Mouse (Mus musculus) midbrain, postnatal 0 days (tissue): ENCODE results near the gene Bst2. TPM values are rescaled to one million over a fixed set of nuclear protein-coding genes. Genes with fewer than 3 reads are reported as not detected.

Experiments used
- ATAC-seq: fragments of 200-750 bp; cut with Nextera tagmentation; 2 replicates; pipeline ENCODE4 v1.8.0; 2017; ENCODE audit warnings: moderate number of reproducible peaks, mild to moderate bottlenecking, moderate TSS enrichment, moderate library complexity; ENCODE audit not compliant: low FRiP score
- DNase-seq: peaks from one replicate; pipeline ENCODE4 v3.0.0-alpha.2; 2015; ENCODE audit warnings: low spot score
- H3K27ac ChIP-seq: fragments of 300-500 bp; sonication (generic); 2 replicates; pipeline ENCODE4 v1.5.1; 2014; ENCODE audit warnings: low read depth, mild to moderate bottlenecking, low read length, mixed read lengths
- H3K27me3 ChIP-seq: fragments of 300-500 bp; sonication (generic); 2 replicates; pipeline ENCODE4 v1.6.1; 2014; ENCODE audit warnings: low read length, control low read depth, mixed read lengths; ENCODE audit not compliant: insufficient read depth
- H3K36me3 ChIP-seq: fragments of 300-500 bp; sonication (generic); 2 replicates; pipeline ENCODE4 v1.6.1; 2014; ENCODE audit warnings: low read length, control low read depth, mixed read lengths; ENCODE audit not compliant: insufficient read depth
- H3K4me1 ChIP-seq: fragments of 300-500 bp; sonication (generic); 2 replicates; pipeline ENCODE4 v1.6.1; 2014; ENCODE audit warnings: mild to moderate bottlenecking, control low read depth, antibody characterized with exemption, low read length, mixed read lengths; ENCODE audit not compliant: insufficient read depth
- H3K4me2 ChIP-seq: fragments of 300-500 bp; sonication (generic); 2 replicates; pipeline ENCODE4 v1.6.1; 2014; ENCODE audit warnings: low read depth, mild to moderate bottlenecking, low read length, mixed read lengths; ENCODE audit not compliant: poor library complexity, severe bottlenecking
- H3K4me3 ChIP-seq: fragments of 300-500 bp; sonication (generic); 2 replicates; pipeline ENCODE4 v1.5.1; 2014; ENCODE audit warnings: low read depth, mild to moderate bottlenecking, low read length, moderate library complexity
- H3K9ac ChIP-seq: fragments of 300-500 bp; sonication (generic); replicated peaks from 2 replicates; pipeline ENCODE4 v1.6.1; 2014; ENCODE audit warnings: mild to moderate bottlenecking, low read length, moderate library complexity, mixed read lengths; ENCODE audit not compliant: poor library complexity, severe bottlenecking
- H3K9me3 ChIP-seq: fragments of 300-500 bp; sonication (generic); 2 replicates; pipeline ENCODE4 v1.6.1; 2016; ENCODE audit warnings: low read length, control low read depth
- CTCF ChIP-seq: IDR thresholded peaks from 2 replicates; pipeline ENCODE4 v1.5.1; 2016; ENCODE audit warnings: antibody characterized with exemption, mild to moderate bottlenecking
- WGBS: fragments of 180-500 bp; shearing (Covaris S2); extraction: QIAGEN DNeasy Blood & Tissue Kit; methylation state at CpG from one replicate; pipeline ENCODE4 v1.1.7; 2014; 5-methylcytosine and 5-hydroxymethylcytosine counted together
- polyA plus RNA-seq: library from polyadenylated mRNA; unstranded; fragments of >200 nt; fragmentation: Nextera tagmentation; extraction: Ambion mirVana; gene quantifications from 2 replicates; pipeline ENCODE4 v1.2.1, GENCODE M21; 2015
- total RNA-seq: library from RNA; depleted of rRNA; stranded (reverse); fragments of >200 nt; gene quantifications from 2 replicates; pipeline ENCODE4 v1.2.3, GENCODE M21; 2014

Gene Bst2
- total and polyA plus RNA-seq, 2 experiments from 2014 or later: 15.3 TPM

- no peak for ATAC-seq
Measured at GRCm38 (mm10) chr8:71563992-71564391, 26.7 kb upstream of the Bst2 start.

GRCm38 (mm10) chr8:71562751-71563150 is 25.5 kb upstream of the Bst2 start:
- under 1% methylated on average over 31 of the region's 33 CpGs for WGBS
- H3K36me3 ChIP-seq: no peaks in the 10 kb centered on the region
- DNase-seq (peak; percentile 33), ATAC-seq (peak; percentile 39; the same call in 1 of the 2 replicates)
- H3K4me3 ChIP-seq: peak overlapping the region; percentile 28
- peak overlapping the region; percentile 41 for H3K4me2 ChIP-seq
- H3K4me1 ChIP-seq: peaks cover 8% of the 10 kb centered on the region; the same call in 1 of the 2 replicates
- H3K9ac ChIP-seq: no peak overlapping the region; the same call in 1 of the 2 replicates
- no peak overlapping the region for H3K27ac ChIP-seq
- H3K9me3 ChIP-seq: no peaks in the 10 kb centered on the region
- TF ChIP-seq CTCF: peak; percentile 77
- H3K27me3 ChIP-seq: peaks cover 52% of the 10 kb centered on the region

More at GRCm38 (mm10) chr8:71563992-71564391, 26.7 kb upstream of the Bst2 start:
- Histone ChIP-seq H3K27me3 (peaks cover 40% of the 10 kb centered on the region), H3K9ac (no peak overlapping the region), H3K4me3 (no peak overlapping the region), H3K27ac (no peak overlapping the region), H3K36me3 (no peaks in the 10 kb centered on the region), H3K4me2 (no peak overlapping the region), H3K4me1 (peaks cover 7% of the 10 kb centered on the region; the same call in 1 of the 2 replicates), H3K9me3 (no peaks in the 10 kb centered on the region)
- peak; percentile 51 for TF ChIP-seq CTCF
- WGBS: 90% methylated on average over 4 of the region's 4 CpGs
- DNase-seq: no peak

GRCm38 (mm10) chr8:71561401-71561800 is 24.1 kb upstream of the Bst2 start:
- TF ChIP-seq CTCF: peak; percentile 91
- DNase-seq (peak; percentile 74), ATAC-seq (no peak)
- Histone ChIP-seq H3K4me2 (no peak overlapping the region), H3K9me3 (no peaks in the 10 kb centered on the region), H3K4me3 (no peak overlapping the region), H3K9ac (no peak overlapping the region), H3K27me3 (peaks cover 61% of the 10 kb centered on the region), H3K27ac (no peak overlapping the region), H3K36me3 (no peaks in the 10 kb centered on the region), H3K4me1 (peaks cover 8% of the 10 kb centered on the region; the same call in 1 of the 2 replicates)
- 4% methylated on average over 15 of the region's 15 CpGs for WGBS

GRCm38 (mm10) chr8:71560765-71561164 is 23.5 kb upstream of the Bst2 start:
- no peak for DNase-seq
- Histone ChIP-seq H3K9me3 (no peaks in the 10 kb centered on the region), H3K4me1 (peaks cover 8% of the 10 kb centered on the region; the same call in 1 of the 2 replicates), H3K4me2 (no peak overlapping the region), H3K27ac (no peak overlapping the region), H3K4me3 (no peak overlapping the region), H3K27me3 (peaks cover 67% of the 10 kb centered on the region), H3K36me3 (no peaks in the 10 kb centered on the region), H3K9ac (no peak overlapping the region)
- ATAC-seq: no peak
- TF ChIP-seq CTCF: no peak
- WGBS: 89% methylated on average over 5 of the region's 5 CpGs

GRCm38 (mm10) chr8:71560071-71560470 is 22.8 kb upstream of the Bst2 start:
- no peaks in the 10 kb centered on the region for H3K36me3 ChIP-seq
- H3K27me3 ChIP-seq: peaks cover 70% of the 10 kb centered on the region
- no peak for ATAC-seq
- no peak overlapping the region for H3K27ac ChIP-seq
- WGBS: 78% methylated on average over 3 of the region's 3 CpGs
- H3K9me3 ChIP-seq: no peaks in the 10 kb centered on the region
- DNase-seq: no peak
- H3K4me2 ChIP-seq: no peak overlapping the region
- no peak for TF ChIP-seq CTCF
- no peak overlapping the region for H3K9ac ChIP-seq
- no peak overlapping the region for H3K4me3 ChIP-seq
- H3K4me1 ChIP-seq: peaks cover 8% of the 10 kb centered on the region; the same call in 1 of the 2 replicates

GRCm38 (mm10) chr8:71558958-71559690 is 21.9 kb upstream of the Bst2 start:
- no peak for ATAC-seq
- WGBS: 2% methylated on average over 24 of the region's 24 CpGs
- Histone ChIP-seq H3K36me3 (no peaks in the 10 kb centered on the region), H3K4me1 (peaks cover 8% of the 10 kb centered on the region; the same call in 1 of the 2 replicates), H3K9me3 (no peaks in the 10 kb centered on the region), H3K27ac (no peak overlapping the region), H3K9ac (no peak overlapping the region), H3K4me3 (peak overlapping the region; percentile 19; the same call in 1 of the 2 replicates), H3K4me2 (peak overlapping the region; percentile 23), H3K27me3 (peaks cover 70% of the 10 kb centered on the region)
- no peak for TF ChIP-seq CTCF
- DNase-seq: peak; percentile 35
